Mouse (Mus musculus) activated CD4-positive, CD25-positive, alpha-beta regulatory T cell, adult 4 months (primary cell): Measurements from ENCODE around the gene Baz2a. TPM values are rescaled to one million over a fixed set of nuclear protein-coding genes. Genes with fewer than 3 reads are reported as not detected.
"Not testable (repeated sequence)": the region's sequence is repeated elsewhere in the genome, so short reads cannot be mapped to it uniquely, and the experiment has no call there.

Experiments used
- ATAC-seq: one replicate; pipeline ENCODE4 v1.8.0; 2017
- polyA plus RNA-seq, 2 experiments: library from polyadenylated mRNA; unstranded; fragments of 100-300 nt; shearing (Covaris generic); gene quantifications; one replicate each; pipeline ENCODE4 v1.2.1; 2017

The Baz2a gene
- polyA plus RNA-seq, 2 experiments from 2014 or later: 44.1 to 53.3 TPM

- ATAC-seq: no peak
Observed at GRCm38 (mm10) chr10:128124831-128125230, 33.5 kb downstream of the Baz2a start.

GRCm38 (mm10) chr10:128125951-128126350 lies 34.6 kb downstream of the Baz2a start:
- ATAC-seq: no peak

GRCm38 (mm10) chr10:128127497-128127896 lies 36.1 kb downstream of the Baz2a start:
- ATAC-seq: no peak

- ATAC-seq: no peak
Observed at GRCm38 (mm10) chr10:128128143-128128542, 36.8 kb downstream of the Baz2a start.

GRCm38 (mm10) chr10:128131297-128131696 lies 39.9 kb downstream of the Baz2a start:
- ATAC-seq: no peak

- no peak for ATAC-seq
Observed at GRCm38 (mm10) chr10:128131812-128132211, 40.4 kb downstream of the Baz2a start.

GRCm38 (mm10) chr10:128133650-128134332 lies 42.4 kb downstream of the Baz2a start:
- no peak for ATAC-seq

GRCm38 (mm10) chr10:128135374-128135773 lies 44.0 kb downstream of the Baz2a start:
- ATAC-seq: peak; percentile 49

GRCm38 (mm10) chr10:128140236-128140952 lies 49.0 kb downstream of the Baz2a start:
- ATAC-seq: peak; percentile 40

GRCm38 (mm10) chr10:128142165-128142564 lies 50.8 kb downstream of the Baz2a start:
- ATAC-seq: no peak

- ATAC-seq: no peak
Observed at GRCm38 (mm10) chr10:128143659-128144058, 52.3 kb downstream of the Baz2a start.

GRCm38 (mm10) chr10:128144961-128145360 lies 53.6 kb downstream of the Baz2a start:
- no peak for ATAC-seq

- no peak for ATAC-seq
Observed at GRCm38 (mm10) chr10:128148789-128149365, 57.5 kb downstream of the Baz2a start.

- peak; percentile 23 for ATAC-seq
Observed at GRCm38 (mm10) chr10:128149592-128149991, 58.2 kb downstream of the Baz2a start.

GRCm38 (mm10) chr10:128150941-128151340 lies 59.6 kb downstream of the Baz2a start:
- no peak for ATAC-seq

- ATAC-seq: no peak
Observed at GRCm38 (mm10) chr10:128153978-128154377, 62.6 kb downstream of the Baz2a start.

GRCm38 (mm10) chr10:128165726-128166125 lies 74.3 kb downstream of the Baz2a start:
- not testable (repeated sequence) for ATAC-seq

- ATAC-seq: no peak
Observed at GRCm38 (mm10) chr10:128167091-128167490, 75.7 kb downstream of the Baz2a start.

GRCm38 (mm10) chr10:128171348-128171747 lies 80.0 kb downstream of the Baz2a start:
- not testable (repeated sequence) for ATAC-seq

- ATAC-seq: no peak
Observed at GRCm38 (mm10) chr10:128175302-128175701, 83.9 kb downstream of the Baz2a start.

- peak; percentile 98 for ATAC-seq
Observed at GRCm38 (mm10) chr10:128175996-128176755, 84.8 kb downstream of the Baz2a start.

GRCm38 (mm10) chr10:128177316-128177715 lies 85.9 kb downstream of the Baz2a start:
- ATAC-seq: no peak
